Mouse (Mus musculus) limb, embryonic 10.5 days (tissue): Measurements from ENCODE around the gene Tmem81. TPM values are rescaled to one million over a fixed set of nuclear protein-coding genes. Genes with fewer than 3 reads are reported as not detected.

Source experiments
- DNase-seq: peaks from one replicate; pipeline ENCODE4 v3.0.0-alpha.2; 2017; ENCODE audit warnings: low spot score
- H3K27ac ChIP-seq: fragments of 300-500 bp; sonication (generic); 2 replicates; pipeline ENCODE4 v1.5.1; 2016; ENCODE audit warnings: mild to moderate bottlenecking
- H3K27me3 ChIP-seq: fragments of 300-500 bp; sonication (generic); 2 replicates; pipeline ENCODE4 v1.6.1; 2016; ENCODE audit warnings: low read depth, mild to moderate bottlenecking; ENCODE audit not compliant: poor library complexity, severe bottlenecking
- H3K36me3 ChIP-seq: fragments of 300-500 bp; sonication (generic); 2 replicates; pipeline ENCODE4 v1.6.1; 2016; ENCODE audit warnings: mild to moderate bottlenecking, moderate library complexity
- H3K4me1 ChIP-seq: fragments of 300-500 bp; sonication (generic); 2 replicates; pipeline ENCODE4 v1.6.1; 2016
- H3K4me3 ChIP-seq: fragments of 300-500 bp; sonication (generic); 2 replicates; pipeline ENCODE4 v1.5.1; 2016; ENCODE audit warnings: mild to moderate bottlenecking, moderate library complexity
- H3K9me3 ChIP-seq: fragments of 300-500 bp; sonication (generic); replicated peaks from 2 replicates; pipeline ENCODE4 v1.6.1; 2016; ENCODE audit warnings: mild to moderate bottlenecking
- WGBS: fragments of 180-500 bp; shearing (Covaris S2); methylation state at CpG from one replicate; pipeline ENCODE4 v1.1.7; 2016; 5-methylcytosine and 5-hydroxymethylcytosine counted together
- polyA plus RNA-seq: library from polyadenylated mRNA; unstranded; fragments of >200 nt; fragmentation: Nextera tagmentation; extraction: Ambion mirVana; gene quantifications from 2 replicates; pipeline ENCODE4 v1.2.1, GENCODE M21; 2016

Tmem81 gene
- polyA plus RNA-seq, 1 experiment from 2014 or later = 1.5 TPM

DNA sequence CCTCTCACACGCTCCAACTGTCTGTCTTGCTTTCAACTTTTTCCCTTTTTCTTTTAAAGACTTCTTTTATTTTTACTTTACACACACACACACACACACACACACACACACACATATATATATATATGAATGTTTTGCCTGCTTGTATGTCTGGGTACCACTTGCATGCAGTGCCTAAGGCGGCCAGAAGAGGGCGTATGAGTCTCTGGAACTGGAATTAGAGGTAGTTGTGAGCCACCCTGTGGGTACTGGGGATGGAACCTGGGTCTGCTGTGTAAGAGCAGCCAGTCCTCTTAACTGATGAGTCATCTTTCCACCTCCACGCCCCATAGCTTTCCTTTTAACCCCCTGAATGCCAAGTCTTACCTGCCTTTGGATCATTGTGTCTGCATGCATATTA lies 17.9 kb downstream of the Tmem81 start:
- H3K27me3 ChIP-seq = peaks cover 22% of the 10 kb centered on the region
- peaks cover 26% of the 10 kb centered on the region for H3K4me1 ChIP-seq
- H3K36me3 ChIP-seq = no peaks in the 10 kb centered on the region
- DNase-seq = peak; percentile 50
- H3K4me3 ChIP-seq = no peak overlapping the region
- WGBS = 31% methylated on average over 4 of the region's 4 CpGs
- H3K27ac ChIP-seq = no peak overlapping the region
- no peaks in the 10 kb centered on the region for H3K9me3 ChIP-seq

DNA sequence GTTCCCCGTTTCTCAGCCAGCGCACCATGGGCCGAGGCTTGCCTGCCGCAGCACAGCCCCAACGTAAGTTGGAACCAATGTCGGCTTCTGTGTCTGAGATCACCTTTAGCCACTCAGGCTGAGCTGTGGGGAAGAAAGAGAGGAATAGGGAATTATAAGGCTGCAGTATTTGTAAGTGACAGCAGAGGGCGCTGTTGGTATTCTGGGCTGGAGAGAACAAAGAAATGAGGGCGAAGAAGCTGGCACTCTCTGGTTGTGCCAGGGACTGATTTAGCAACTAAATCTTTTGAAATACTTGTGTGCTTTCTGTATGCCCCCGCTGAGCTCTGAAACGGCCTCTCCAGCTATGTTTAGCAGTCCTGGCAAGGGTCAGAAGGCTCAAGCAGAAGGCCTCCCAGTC lies 19.8 kb downstream of the Tmem81 start:
- H3K9me3 ChIP-seq = no peaks in the 10 kb centered on the region
- peaks cover 23% of the 10 kb centered on the region for H3K27me3 ChIP-seq
- no peaks in the 10 kb centered on the region for H3K36me3 ChIP-seq
- peak overlapping the region; percentile 84 for H3K27ac ChIP-seq
- H3K4me1 ChIP-seq = peaks cover 36% of the 10 kb centered on the region
- no peak overlapping the region for H3K4me3 ChIP-seq
- peak; percentile 83 for DNase-seq
- WGBS = 9% methylated on average over 10 of the region's 10 CpGs

DNA sequence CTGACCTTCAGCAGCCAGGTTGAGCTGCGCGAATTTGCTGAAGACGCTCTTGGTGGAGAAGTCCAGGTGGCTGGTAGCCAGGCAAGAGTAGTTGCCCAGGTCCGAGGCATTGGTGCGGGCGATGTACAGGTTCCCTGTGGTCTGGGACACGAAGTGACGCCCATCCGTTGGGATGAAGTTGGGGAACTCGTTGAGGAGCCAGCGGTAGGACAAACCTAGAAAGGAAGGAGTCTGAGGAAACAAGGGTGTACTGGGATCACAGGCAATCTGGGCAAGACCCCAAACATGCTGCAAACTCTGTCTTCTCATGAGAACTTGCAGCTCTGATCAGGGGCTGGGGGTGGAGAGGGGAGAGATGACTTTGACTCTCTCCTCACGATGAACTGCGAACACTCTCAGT lies 22.0 kb downstream of the Tmem81 start:
- no peaks in the 10 kb centered on the region for H3K36me3 ChIP-seq
- 93% methylated on average over 13 of the region's 13 CpGs for WGBS
- no peak for DNase-seq

DNA sequence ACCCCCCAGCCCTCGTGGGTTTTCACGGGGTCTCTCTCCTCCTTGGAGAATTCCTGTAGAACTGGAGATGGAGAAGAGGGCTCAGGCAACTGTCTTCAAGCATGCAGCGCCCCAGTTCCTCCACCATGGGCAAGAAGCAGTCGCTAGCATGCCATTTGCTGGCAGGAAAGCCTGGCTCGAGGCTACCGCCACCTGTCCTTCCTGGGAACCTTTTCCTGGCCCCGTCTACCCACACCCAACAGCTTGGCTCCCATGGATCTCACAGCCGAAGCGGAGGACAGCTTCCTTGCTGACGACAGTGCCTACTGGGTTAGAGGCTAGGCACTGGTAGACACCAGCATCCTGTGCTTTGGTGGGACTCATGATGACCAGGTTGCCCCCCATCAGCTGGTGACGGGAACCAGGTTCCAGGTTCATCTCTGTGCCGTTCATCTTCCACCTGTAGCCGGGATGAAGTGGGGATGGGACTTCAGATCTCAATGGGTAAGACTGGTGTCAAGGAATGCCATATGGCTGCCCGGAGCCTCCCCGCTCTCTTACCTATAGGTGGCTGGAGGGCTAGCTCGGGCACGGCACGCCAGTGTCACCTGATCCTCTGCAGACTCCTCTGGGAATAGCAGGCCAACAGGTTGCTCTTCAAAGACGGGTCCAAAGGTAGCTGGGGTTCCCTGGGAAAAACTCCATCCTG lies 22.8 kb downstream of the Tmem81 start:
- no peak for DNase-seq
- no peak overlapping the region for H3K4me3 ChIP-seq
- no peaks in the 10 kb centered on the region for H3K9me3 ChIP-seq
- 86% methylated on average over 19 of the region's 19 CpGs for WGBS
- no peak overlapping the region for H3K27ac ChIP-seq
- peaks cover 43% of the 10 kb centered on the region for H3K27me3 ChIP-seq
- no peaks in the 10 kb centered on the region for H3K36me3 ChIP-seq
- peaks cover 54% of the 10 kb centered on the region for H3K4me1 ChIP-seq

More for the DNA sequence above, 22.0 kb downstream of the Tmem81 start:
- no peaks in the 10 kb centered on the region for H3K9me3 ChIP-seq
- peaks cover 36% of the 10 kb centered on the region for H3K27me3 ChIP-seq
- H3K4me1 ChIP-seq = peaks cover 47% of the 10 kb centered on the region
- H3K4me3 ChIP-seq = no peak overlapping the region
- no peak overlapping the region for H3K27ac ChIP-seq

DNA sequence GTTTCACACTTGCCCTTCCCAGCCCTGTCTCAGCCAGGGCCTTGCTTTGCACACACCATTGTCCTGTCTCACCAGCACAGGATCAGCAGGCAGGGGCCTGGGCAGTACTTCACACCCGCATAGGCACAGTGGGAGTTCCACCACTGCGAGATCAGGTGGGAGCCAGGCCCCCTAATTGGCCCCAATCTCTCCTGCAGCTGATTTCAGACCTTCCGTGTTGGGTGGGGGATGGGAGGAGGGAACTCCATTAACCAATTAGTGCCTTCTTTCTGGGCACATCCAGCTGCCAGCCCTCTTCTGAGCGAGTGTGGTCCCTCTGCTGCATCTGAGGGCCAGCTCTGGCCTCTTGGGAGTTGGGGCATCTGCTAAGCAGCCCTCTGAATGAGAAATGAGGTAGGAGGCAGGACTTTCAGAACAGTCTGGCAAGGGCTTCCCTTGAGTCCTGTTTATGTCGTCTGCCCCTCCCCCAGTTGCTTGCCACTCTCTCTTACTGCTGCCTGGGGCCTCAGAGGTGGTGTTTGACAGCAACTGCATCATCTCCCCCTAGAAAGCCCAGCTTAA lies 24.7 kb downstream of the Tmem81 start:
- H3K27ac ChIP-seq = peak overlapping the region; percentile 54
- H3K4me1 ChIP-seq = peaks cover 65% of the 10 kb centered on the region
- H3K9me3 ChIP-seq = no peaks in the 10 kb centered on the region
- H3K27me3 ChIP-seq = peaks cover 54% of the 10 kb centered on the region
- H3K36me3 ChIP-seq = no peaks in the 10 kb centered on the region
- WGBS = 3% methylated on average over 5 of the region's 5 CpGs
- DNase-seq = peak; percentile 55
- peak overlapping the region; percentile 19; the same call in 1 of the 2 replicates for H3K4me3 ChIP-seq

DNA sequence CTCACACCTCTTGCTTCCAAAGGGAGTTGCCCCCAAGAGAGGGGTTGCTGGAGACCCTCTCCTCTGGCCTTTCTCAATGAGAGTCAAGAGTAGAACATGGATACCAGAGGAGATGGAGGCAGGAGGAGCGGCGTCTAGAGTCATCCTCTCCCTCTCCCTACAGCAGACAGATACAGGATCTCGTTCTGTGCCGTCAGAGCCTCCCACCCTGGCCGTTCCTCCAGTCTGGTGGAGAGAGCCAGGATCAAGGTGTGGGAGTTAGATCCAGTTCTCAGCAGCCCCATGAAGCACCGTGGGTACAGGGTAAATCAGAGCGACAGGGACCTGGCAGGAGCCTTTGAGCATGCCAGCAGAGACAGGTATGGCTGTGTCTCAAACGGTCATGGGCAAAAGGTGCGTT lies 26.5 kb downstream of the Tmem81 start:
- Histone ChIP-seq H3K9me3 (no peaks in the 10 kb centered on the region), H3K27me3 (peaks cover 66% of the 10 kb centered on the region), H3K27ac (peak overlapping the region; percentile 26; the same call in 1 of the 2 replicates), H3K36me3 (no peaks in the 10 kb centered on the region), H3K4me1 (peaks cover 53% of the 10 kb centered on the region), H3K4me3 (no peak overlapping the region)
- DNase-seq = peak; percentile 28
- WGBS = 62% methylated on average over 9 of the region's 9 CpGs

DNA sequence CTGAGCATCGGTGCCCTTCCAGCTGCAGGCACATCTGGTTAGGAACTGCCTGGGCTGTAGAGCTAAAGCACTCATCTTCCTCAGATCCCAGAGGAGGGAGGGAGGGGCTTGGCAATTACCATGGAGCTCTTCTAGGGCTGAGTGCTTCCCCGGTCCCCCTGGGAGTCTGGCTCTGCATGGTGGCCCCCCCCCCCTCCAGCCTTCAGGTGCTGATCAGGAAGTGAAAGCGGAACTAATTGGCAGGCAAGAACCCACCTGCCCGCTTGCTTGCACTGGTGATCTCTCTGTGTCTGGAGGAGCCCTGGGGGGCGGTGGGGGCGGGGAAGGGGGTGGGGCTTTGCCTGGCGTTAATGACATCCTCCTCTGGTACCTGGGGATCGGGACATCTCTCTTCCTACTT lies 27.8 kb downstream of the Tmem81 start:
- H3K9me3 ChIP-seq = no peaks in the 10 kb centered on the region
- H3K4me3 ChIP-seq = no peak overlapping the region
- H3K4me1 ChIP-seq = peaks cover 52% of the 10 kb centered on the region
- peaks cover 75% of the 10 kb centered on the region for H3K27me3 ChIP-seq
- DNase-seq = peak; percentile 35
- no peak overlapping the region for H3K27ac ChIP-seq
- H3K36me3 ChIP-seq = no peaks in the 10 kb centered on the region
- WGBS = 5% methylated on average over 8 of the region's 8 CpGs

DNA sequence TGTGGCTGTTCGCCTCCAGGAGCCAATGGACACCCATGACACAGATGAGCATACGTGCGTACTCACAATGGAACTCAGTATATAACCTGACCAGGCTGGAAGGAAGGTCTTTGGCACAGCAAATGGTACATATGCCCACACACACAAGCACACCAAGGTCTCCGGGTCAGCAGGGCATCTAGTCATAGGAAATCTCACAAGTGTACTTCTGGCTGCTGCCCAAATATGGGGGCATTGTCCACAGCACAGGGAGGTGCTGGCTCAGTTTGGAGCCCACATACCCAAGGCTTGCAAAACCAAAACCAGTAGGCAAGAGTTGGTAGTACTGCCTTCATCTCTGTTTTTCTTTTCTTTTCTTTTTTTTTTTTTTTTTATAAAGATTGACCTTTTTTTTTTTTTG lies 29.5 kb downstream of the Tmem81 start:
- Histone ChIP-seq H3K9me3 (no peaks in the 10 kb centered on the region), H3K36me3 (no peaks in the 10 kb centered on the region), H3K4me1 (peaks cover 46% of the 10 kb centered on the region), H3K27ac (no peak overlapping the region), H3K4me3 (no peak overlapping the region), H3K27me3 (peaks cover 89% of the 10 kb centered on the region)
- 88% methylated on average over 4 of the region's 4 CpGs for WGBS
- no peak for DNase-seq

DNA sequence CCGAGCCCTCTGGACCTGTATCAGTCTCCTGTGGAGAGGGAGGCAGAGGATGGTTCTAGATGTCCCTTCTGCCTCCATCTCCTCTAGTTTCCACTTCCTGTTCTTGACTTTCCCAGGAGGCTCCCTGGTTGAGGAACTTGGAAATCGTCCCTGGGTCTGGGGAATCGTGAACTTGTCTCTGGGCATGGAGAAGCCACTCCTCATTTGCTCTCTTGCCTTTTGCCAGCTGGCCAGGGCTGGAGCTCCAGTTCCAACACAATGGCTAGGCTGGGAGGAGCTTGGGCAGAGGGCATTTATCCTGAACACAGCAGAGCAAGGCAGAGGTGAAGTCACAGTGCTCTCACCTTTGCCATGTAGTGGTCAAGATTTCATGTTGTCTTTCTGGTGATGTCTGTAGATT lies 30.4 kb downstream of the Tmem81 start:
- H3K4me3 ChIP-seq = no peak overlapping the region
- peaks cover 46% of the 10 kb centered on the region for H3K4me1 ChIP-seq
- H3K9me3 ChIP-seq = no peaks in the 10 kb centered on the region
- peaks cover 93% of the 10 kb centered on the region for H3K27me3 ChIP-seq
- WGBS = 79% methylated on average over 3 of the region's 3 CpGs
- peak; percentile 25 for DNase-seq
- no peaks in the 10 kb centered on the region for H3K36me3 ChIP-seq
- H3K27ac ChIP-seq = no peak overlapping the region

DNA sequence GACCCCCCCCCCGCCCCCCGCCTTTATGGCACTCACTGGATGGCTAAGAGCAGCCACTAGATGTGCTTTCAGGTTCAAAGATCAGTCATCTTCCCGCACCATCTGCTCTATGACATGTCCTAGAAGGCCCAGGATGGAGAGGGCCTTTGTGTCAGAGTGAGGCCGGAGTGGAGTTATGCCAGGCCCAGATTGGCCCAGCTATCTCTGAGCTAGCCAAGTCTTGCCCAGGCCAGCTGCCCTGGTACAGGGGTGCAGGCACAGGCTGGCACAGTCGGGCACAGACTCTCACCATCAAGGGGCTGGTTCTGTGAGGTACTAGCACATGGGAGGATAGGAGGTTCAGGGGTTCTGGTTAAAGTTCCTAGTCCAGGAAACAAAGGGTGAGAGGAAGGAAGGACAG lies 31.7 kb downstream of the Tmem81 start:
- Histone ChIP-seq H3K4me1 (peaks cover 53% of the 10 kb centered on the region), H3K27ac (no peak overlapping the region), H3K36me3 (no peaks in the 10 kb centered on the region), H3K27me3 (peaks cover 94% of the 10 kb centered on the region), H3K4me3 (no peak overlapping the region), H3K9me3 (no peaks in the 10 kb centered on the region)
- DNase-seq = peak; percentile 23
- 72% methylated on average over 5 of the region's 5 CpGs for WGBS

DNA sequence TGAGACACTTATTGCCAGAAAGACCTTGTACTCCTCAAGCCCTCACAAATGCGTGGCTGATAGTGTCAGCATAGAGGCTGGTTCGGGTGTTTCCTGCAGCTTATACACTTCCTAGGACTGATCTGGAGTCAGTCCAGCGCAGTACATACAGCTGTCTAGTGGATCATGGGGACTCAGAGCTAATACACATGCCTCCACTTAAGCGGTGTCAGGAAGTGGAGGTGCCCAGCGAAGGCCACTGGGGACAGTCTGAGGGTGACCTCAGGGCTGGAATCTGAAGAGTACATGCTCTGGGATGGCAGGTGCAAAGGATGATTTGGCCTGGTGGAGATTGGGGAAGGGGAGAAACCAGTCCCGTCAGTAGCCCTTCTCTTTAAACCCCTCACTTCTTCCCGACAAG lies 34.7 kb downstream of the Tmem81 start:
- no peak overlapping the region for H3K4me3 ChIP-seq
- no peak overlapping the region for H3K27ac ChIP-seq
- H3K27me3 ChIP-seq = peaks cover 94% of the 10 kb centered on the region
- DNase-seq = no peak
- 58% methylated on average over 7 of the region's 7 CpGs for WGBS
- peaks cover 36% of the 10 kb centered on the region for H3K4me1 ChIP-seq
- H3K36me3 ChIP-seq = no peaks in the 10 kb centered on the region
- H3K9me3 ChIP-seq = no peaks in the 10 kb centered on the region

DNA sequence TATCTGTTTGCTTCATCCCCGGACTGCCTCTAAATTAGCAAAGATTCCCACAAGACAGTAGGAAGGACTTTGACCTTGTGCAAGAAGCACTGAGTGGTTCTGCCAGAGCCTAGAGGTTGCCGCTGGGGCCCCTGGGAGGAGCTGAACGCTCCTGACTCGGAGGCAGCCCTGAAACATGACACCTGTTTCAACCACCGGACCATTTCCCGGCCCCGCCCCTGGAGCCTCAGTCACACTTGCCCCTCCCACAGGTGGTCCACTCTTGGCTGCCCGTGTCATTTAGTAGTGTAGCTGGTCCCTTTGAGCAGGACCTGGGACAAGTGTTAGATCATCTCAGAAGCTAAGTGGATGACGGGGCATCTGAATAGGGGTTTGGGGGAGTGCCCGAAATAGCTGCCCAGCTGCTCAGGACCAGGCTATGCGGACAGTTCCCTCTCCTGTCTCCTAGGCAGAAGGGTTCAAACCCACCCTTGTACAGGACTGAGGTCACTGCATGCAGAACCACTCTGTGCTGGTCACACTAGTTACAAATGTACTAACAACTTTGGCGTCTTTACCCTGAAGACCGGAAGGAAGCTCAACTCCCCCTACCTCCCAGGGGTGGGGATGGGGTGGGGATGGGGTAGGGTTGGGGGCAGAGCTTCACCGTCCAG lies 35.3 kb downstream of the Tmem81 start:
- peak; percentile 83 for DNase-seq
- no peaks in the 10 kb centered on the region for H3K9me3 ChIP-seq
- 5% methylated on average over 14 of the region's 14 CpGs for WGBS
- H3K36me3 ChIP-seq = no peaks in the 10 kb centered on the region
- H3K4me3 ChIP-seq = no peak overlapping the region
- no peak overlapping the region for H3K27ac ChIP-seq
- H3K4me1 ChIP-seq = peaks cover 36% of the 10 kb centered on the region
- H3K27me3 ChIP-seq = peaks cover 96% of the 10 kb centered on the region

DNA sequence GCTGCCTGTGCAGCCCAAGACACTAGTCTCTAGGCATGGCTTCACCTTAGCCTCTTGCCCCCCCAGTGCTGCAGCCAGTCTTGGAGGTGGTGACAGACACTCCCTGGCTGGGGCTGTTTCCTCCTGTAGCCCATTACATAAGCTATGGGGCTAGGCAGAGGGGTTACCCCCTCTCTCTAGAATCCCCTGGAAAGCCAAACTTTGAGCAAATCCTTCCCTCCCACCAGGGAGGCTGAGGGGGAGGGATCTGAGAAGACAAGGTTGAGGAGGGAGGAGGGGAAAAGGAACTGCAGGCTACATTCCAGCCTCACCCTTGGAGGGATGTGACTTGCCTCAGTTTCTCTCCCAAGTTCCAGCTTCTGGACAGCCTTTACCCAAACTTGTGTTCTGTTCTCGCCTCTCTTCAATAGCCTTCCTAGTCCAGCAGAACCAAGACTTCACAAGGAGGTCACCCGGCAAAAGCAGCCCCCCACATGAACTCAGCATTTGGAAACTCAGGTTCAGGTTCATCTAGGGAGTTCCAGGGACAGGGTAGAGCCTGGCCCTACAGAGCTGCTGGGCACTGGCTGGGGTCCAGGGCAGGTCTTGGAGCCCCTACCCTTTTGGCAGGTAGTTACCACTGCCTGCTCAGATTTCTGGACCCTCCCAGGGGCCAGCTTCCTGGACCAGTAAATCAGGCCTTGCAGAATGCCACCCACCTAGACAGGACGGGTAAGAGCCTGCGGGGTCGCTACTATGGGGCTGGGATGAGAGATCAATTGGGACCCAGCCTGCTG lies 36.0 kb downstream of the Tmem81 start:
- peaks cover 36% of the 10 kb centered on the region for H3K4me1 ChIP-seq
- no peak overlapping the region for H3K27ac ChIP-seq
- H3K27me3 ChIP-seq = peaks cover 93% of the 10 kb centered on the region
- H3K36me3 ChIP-seq = no peaks in the 10 kb centered on the region
- 10% methylated on average over 5 of the region's 5 CpGs for WGBS
- peak; percentile 42 for DNase-seq
- H3K9me3 ChIP-seq = no peaks in the 10 kb centered on the region
- H3K4me3 ChIP-seq = peak overlapping the region; percentile 45
